Mouse (Mus musculus) ovary, postnatal 10 days (tissue): Measurements from ENCODE around the gene Tmem47.

Experiments used
- DNase-seq: peaks from one replicate; pipeline ENCODE4 v3.0.0; 2022; ENCODE audit warnings: low spot score

Gene Tmem47

DNA sequence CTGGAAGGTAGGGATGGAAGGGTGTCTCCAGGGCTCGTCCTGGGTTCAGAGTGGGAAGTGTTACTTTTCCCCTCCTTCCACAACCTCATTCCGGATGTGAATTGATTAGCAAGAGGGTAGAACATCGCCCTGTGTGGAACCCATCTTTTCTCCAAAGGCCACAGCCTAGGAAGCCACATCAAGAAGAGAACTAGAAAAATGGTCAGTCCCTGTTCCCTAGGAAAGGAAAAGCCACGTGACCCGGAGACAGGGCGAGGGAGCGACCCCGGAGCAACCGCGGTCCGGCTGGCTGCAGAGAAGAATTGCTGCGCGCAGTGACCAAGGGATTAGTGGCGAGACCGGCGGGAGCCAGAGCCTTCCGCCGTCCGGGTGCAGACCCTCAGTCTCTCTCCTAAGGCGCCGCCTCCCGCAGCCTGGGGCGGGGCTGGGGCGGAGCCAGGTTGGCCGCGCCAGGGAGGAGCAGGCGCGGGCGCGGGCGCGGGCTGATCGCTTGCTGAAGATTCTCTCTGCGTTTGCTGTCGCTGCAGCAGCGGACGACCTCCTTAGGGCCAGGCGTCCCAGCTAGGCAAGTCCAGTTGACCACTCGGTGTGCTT is at the start of gene Tmem47:
Tmem47 (plus strand) TSS at position 489 of the 594 bp plus-strand sequence.
- DNase-seq = peak; percentile 43

DNA sequence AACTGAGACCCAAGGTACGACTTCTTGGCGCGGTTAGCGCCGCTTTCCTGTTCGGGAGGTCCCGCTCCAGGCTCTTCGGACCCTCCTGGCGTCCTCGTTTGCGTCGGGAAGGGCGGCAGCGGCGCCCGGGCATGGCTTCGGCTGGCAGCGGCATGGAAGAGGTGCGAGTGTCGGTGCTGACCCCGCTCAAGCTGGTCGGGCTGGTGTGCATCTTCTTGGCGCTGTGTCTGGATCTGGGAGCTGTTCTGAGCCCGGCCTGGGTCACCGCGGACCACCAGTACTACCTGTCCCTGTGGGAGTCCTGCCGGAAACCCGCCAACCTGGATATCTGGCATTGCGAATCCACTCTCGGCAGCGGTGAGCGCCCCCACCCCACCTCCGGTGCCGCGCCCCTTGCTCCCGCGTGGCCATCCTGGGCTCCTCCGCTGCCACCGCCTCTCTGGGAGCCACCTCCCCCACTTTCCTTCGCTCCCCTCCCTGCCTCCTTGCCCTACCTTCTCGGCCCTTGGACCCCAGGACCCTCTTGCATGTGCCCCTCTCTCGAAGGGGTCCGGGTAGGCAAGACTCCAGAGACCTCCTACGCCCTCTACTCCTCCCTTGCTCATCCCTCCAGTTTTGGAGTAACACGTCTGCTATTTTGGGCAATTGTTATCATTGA is 435 bp downstream of the Tmem47 start:
- DNase-seq = peak; percentile 13

DNA sequence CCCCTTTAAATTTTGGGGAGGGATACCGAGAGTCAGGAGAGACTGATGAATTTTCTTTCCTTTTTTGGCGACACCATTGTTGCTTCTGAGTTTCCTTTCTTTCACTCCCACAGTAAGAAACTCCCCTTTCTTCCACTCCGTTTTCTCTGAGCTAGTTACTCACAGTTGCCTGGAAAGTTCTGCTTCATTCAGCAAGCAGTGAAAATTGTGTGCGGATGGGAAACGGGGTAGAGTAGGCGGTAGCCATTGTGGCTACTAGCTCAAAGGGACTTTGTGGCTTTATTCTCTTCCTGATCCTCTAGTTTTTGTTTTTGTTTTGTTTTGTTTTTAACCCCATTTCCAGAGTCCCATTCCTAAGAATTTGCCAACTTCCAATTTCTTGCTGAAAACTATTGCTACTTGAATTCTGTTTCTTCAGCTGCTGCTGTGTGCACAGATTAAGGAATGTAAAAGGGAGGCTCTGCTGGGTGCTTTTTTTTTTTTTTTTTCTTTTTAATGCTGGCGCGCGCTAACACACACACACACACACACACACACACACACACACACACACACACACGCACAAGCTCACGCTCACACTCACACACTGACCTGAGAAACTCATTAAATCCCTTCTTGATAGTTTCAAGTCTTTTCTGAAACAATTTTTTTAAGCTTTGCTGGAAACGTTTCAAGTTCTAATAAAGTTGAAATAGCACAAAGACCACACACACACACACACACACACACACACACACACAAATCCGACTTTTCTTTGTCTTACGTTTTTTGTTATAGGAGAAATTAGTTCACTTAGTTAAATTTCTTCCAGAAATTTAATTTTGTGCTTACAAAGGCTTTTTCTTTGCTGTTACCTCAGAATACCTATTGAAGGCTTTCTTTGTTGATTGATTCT is 1.5 kb downstream of the Tmem47 start:
- DNase-seq = no peak

DNA sequence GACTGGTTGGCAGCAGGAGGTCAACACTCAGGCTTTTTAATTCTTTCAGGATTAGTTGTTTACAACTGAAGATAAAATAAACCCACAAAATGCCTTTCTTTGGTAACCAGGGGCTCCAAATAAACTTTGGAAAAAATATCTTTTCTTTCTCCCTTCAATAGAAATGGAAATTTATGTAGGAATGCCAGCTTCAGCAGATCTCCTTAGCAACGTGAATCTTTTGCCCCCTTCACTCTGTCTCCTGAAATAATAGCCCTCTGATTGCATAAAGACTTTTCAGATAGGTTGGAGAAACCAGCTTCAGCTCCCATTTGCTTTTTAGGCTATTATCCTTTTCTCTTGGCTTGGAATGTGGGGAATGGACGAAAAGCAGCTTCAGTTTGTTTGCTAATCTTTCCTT is 2.2 kb downstream of the Tmem47 start:
- no peak for DNase-seq

DNA sequence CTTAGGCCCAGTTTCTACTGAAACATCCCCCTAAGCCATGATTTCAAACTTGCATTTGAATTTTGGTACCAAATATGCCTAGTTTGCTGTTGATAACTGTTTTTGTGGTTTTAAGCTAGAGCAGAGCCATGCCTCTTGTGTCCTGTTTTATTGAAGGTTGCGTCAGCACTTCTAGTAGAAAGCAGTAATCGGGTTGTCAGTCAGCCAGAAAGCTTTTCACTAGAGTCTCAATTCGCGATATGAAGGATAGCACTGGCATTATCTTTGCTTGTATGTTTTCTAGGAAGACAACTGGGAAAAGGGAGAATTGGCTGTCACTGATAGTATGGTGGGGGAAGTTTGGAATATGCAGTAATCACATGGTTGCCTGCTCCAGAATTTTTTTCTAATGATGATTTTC is 3.3 kb downstream of the Tmem47 start:
- no peak for DNase-seq

DNA sequence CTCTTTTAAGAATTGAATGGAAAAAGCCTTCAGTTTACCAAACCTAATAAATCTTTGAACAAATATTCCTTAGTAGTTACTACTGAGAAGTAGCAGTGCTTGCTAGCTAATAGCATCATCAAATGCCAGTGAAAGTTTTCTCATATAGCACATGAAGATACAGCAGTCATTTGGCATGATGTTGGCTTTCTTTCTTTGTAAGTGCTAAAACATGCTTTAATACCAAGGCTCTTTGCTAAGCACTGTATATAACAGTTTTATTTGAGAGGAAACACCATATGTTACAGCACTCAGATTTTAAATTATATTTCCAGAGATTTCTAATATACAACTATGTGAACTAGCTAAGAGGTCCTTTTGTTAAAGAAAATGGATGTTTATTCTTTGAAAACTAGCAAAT is 8.0 kb downstream of the Tmem47 start:
- no peak for DNase-seq

DNA sequence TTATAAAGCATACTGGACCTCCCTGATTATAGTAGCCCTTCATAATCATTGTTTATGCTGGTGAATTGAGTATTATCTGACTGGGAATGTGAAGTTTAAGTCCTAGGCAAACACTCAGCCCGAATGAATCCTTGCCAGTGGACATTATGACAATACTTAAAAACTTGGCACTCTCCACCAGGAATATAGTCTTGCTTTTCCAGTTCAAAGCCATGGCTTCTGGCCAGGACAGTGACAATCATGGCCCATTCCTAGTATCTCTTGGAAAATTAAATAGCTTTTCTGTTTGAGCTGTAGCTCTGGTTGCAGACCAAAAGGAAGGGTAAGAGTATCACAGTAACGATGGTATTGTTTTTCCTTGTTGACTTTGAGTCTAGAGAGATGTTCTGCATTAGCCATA is 10.5 kb downstream of the Tmem47 start:
- DNase-seq = no peak

DNA sequence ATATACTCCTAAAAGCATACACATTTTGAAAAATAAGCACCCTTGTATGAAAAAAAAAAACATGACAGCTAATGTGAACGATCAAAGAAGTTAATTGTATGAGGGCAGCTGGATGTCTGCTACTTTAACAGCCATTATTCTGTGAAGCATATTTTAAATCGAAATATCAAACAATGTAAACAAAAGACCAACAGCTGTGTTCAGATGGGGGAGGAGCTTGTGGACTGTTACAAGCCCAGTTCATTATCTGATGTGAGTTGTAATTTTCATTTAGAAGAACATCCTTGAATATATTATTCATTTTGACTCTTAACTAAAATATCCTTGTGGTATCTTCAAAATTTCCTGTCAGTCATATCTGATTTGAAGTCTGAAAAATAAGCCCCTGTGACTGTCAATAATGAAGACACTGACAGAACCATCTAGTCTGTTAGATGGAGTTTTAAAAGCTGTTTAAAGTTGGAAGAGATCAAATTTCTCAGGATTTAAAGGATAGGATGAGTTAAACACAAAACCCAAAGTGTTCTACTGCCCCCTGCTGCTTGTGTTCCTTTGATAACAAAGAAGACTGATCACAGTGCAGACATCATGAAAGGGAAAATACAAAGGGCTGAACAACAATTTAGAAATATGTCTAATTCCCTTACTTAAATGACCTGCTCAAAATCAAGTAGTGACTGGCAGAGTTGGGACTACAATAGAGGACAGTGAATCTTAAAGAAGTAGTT is 14.7 kb downstream of the Tmem47 start:
- no peak for DNase-seq

DNA sequence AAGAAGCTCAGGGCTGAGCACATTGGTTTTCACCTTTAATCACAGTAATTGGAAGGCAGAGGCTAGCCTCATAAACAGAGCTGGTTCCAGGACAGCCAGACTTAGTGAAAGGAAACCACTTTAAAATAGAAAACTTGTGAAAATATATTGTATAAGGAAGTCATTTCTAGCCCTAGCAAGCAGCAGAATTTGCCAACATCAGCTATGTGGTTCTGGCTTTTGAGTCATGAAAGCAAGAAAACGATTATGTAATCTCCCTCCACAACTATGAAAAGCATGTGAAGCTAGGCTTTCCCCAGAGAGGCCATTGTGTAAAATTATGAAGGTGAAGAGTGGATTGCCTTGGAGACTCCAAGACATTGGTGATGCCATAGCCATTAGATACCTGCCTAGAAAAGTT is 76.9 kb downstream of the Tmem47 start:
- no peak for DNase-seq
